Mouse (Mus musculus): ENCODE results near the gene H3f3a. TPM values are rescaled to one million over a fixed set of nuclear protein-coding genes. Genes with fewer than 3 reads are reported as not detected.

Gene H3f3a
- total and polyA plus RNA-seq, 3 experiments = 571 to 1,420 (median 715) TPM

DNA sequence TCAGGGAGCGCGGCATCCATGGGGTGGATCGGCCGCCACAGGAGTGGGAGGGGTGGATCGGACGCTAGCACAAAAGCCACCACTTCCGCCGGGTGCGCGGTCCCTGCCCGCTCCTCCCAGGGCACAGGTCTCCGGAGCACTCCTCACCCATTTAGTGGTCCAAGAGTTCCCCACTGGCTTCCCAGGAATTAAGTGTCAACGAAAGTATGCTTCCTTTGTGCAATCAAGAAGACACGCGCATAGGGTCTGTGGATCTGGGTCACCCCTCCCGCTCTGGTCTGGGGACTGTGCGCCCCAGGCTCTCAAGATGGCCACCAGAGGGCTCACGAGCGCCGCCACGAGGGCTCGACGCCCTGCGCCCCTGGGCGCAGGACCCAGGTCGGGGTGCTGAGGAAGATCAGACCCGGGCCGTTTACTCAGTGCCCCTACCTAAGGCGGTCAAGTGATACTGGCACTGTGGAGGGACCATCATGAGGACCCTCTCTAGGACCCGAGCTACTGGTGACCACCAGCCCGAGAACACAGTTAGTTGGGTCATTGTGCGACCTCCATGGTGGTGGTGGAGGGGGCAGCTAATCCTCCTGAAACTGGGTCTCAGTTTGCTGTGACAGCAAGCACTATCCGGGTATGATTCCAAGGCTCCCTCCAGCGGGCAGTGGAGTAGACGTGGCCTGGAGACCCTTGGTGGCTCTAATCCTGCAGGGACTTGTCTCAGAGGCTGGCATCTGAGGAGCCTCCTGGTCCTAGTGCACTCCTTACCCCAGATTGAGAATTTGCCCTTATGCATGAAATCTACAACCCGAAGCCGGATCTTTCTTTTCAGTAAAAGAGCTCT lies 45.2 kb downstream of the H3f3a start (continued):
- TF ChIP-seq NRF1 (IDR thresholded peaks at IDR 0.05; ENCODE audit: low read depth, low read length) (peak; percentile 49; the same call in 1 of the 2 replicates), POLR2A (IDR thresholded peaks at IDR 0.05; ENCODE audit: low read depth, low read length) (peak; percentile 73), CHD1 (IDR thresholded peaks at IDR 0.05; ENCODE audit: low read depth, low read length) (no peak), ETS1 (conservative IDR thresholded peaks at IDR 0.05; ENCODE audit: low read depth, low read length) (no peak), NELFE (IDR thresholded peaks at IDR 0.05; ENCODE audit: low read depth, low read length) (peak; percentile 61), CHD2 (IDR thresholded peaks at IDR 0.05; ENCODE audit: low read length) (no peak), MYC (IDR thresholded peaks at IDR 0.05; ENCODE audit: low read depth, low read length) (peak; percentile 37; the same call in 1 of the 2 replicates), TCF12 (IDR thresholded peaks at IDR 0.05; ENCODE audit: low read depth, low read length) (peak; percentile 29; the same call in 1 of the 2 replicates), BHLHE40 (IDR thresholded peaks at IDR 0.05; ENCODE audit: low read depth, low read length) (0 out of 2 replicates have a peak, but pooled peaks have one; percentile 4), ZC3H11A (IDR thresholded peaks at IDR 0.05; ENCODE audit: low read depth, low read length) (no peak), USF1 (IDR thresholded peaks at IDR 0.05; ENCODE audit: low read depth, low read length) (no peak), SIN3A (IDR thresholded peaks at IDR 0.05; ENCODE audit: low read length) (no peak; the same call in none of the 2 replicates), ZMIZ1 (IDR thresholded peaks at IDR 0.05; ENCODE audit: low read depth, low read length) (no peak; the same call in 1 of the 2 replicates), EP300 (IDR thresholded peaks at IDR 0.05; ENCODE audit: low read length) (no peak), PAX5 (IDR thresholded peaks at IDR 0.05; ENCODE audit: low read length) (no peak), TBP (conservative IDR thresholded peaks at IDR 0.05; ENCODE audit: low read depth, low read length) (no peak), E2F4 (IDR thresholded peaks at IDR 0.05; ENCODE audit: insufficient replicate concordance, low read depth, low read length) (no peak), JUN (IDR thresholded peaks at IDR 0.05; ENCODE audit: insufficient read depth, low read depth, low read length) (no peak)

DNA sequence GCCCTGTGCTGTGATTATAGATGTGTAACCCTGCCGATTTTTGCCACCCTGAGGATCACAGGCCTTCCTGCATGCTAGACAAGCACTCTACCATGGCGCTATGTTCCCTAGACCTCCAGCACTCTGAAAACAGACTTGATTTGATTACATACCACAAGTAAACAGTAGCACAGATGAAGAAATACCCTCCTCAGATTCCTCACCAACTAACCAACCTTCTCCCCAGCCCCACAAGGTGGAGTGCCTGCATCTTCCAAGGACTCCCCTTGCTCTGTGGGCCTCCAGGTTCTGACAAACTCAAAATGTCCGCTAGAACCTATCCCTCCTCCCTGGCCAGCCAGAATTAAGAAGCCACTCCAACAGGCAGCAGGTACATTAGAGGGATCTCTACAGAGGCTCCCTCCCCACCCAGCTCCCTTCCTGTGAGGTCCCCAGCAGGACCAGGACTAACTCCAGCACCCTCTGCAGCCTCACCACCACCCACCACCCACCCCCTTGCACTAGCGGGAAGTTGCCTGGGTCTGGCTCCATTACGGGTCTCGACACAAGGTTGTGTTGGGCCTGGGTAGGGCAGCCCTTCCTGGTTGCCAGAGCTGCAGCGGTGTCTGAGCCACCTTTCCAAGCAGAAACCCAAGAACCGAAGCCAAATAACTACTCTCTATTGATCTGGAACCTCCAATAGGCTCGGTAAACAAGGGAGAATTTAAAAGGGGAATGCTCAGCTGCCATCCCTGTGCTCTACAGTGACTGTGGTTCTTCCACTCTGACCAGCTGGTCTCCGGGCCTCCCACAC lies 46.0 kb downstream of the H3f3a start:
- Histone ChIP-seq H3K27ac (ENCODE audit: insufficient read depth, low read depth) (peak overlapping the region; percentile 25; the same call in 1 of the 2 replicates), H3K4me1 (ENCODE audit: control insufficient read depth in 1 of 2, insufficient read depth in 2 of 2) (peaks cover 17 to 33% of the 10 kb centered on the region in 2 experiments), H3K36me3 (replicated peaks in 1 of 2; ENCODE audit: control insufficient read depth in 1 of 2, insufficient read depth in 1 of 2, low read length in 1 of 2) (no peaks in the 10 kb centered on the region), H3K27me3 (replicated peaks) (peaks cover 4% of the 10 kb centered on the region), H3K9ac (ENCODE audit: insufficient read depth, low read depth) (peak overlapping the region; percentile 16), H3K9me3 (replicated peaks; ENCODE audit: low read length) (peaks cover 3% of the 10 kb centered on the region), H3K79me2 (replicated peaks; ENCODE audit: control insufficient read depth, extremely low read depth, insufficient read depth, poor library complexity, severe bottlenecking) (no peaks in the 10 kb centered on the region), H3K4me3 (replicated peaks in 1 of 3; ENCODE audit: low read depth in 2 of 3, low read length in 2 of 3, poor library complexity in 1 of 3) (peak overlapping the region; percentile 46 to 75 (median 53)), H3K4me2 (ENCODE audit: insufficient read depth, low read depth, poor library complexity, severe bottlenecking) (peak overlapping the region; percentile 35)
- dilution Hi-C loops (cut with MboI; ENCODE audit: extremely low pct_ligation_motif_present, extremely low pct_unique_long_range_greater_than_20kb, low sequenced_read_pairs) (no loop called here), in situ Hi-C loops (cut with MboI; ENCODE audit: low pct_ligation_motif_present, low pct_unique_long_range_greater_than_20kb, low sequenced_read_pairs) (loop anchor here (5.0 to 25.0 kb wide), 3 partner anchors 40 to 505 kb away; partner anchors contain the start of gene Psen2)
- peak; percentile 19; the same call in 1 of the 2 replicates for TF ChIP-seq MAX (IDR thresholded peaks at IDR 0.05; ENCODE audit: low read length)
- TF ChIP-seq RCOR1 (conservative IDR thresholded peaks at IDR 0.05; ENCODE audit: low read depth, low read length) = 0 out of 2 replicates have a peak, but pooled peaks have one; percentile 55
- TF ChIP-seq SIN3A (IDR thresholded peaks at IDR 0.05; ENCODE audit: low read length) = peak; percentile 27; the same call in 1 of the 2 replicates
- TF ChIP-seq RAD21 (IDR thresholded peaks at IDR 0.05; ENCODE audit: low read depth, low read length) = peak; percentile 10
- no peak for TF ChIP-seq BHLHE40 (IDR thresholded peaks at IDR 0.05; ENCODE audit: low read depth, low read length)
- TF ChIP-seq SMC3 (IDR thresholded peaks at IDR 0.05; ENCODE audit: low read depth, low read length) = no peak
- TF ChIP-seq TCF12 (IDR thresholded peaks at IDR 0.05; ENCODE audit: low read depth, low read length) = 0 out of 2 replicates have a peak, but pooled peaks have one; percentile 25
- no peak for TF ChIP-seq ZC3H11A (IDR thresholded peaks at IDR 0.05; ENCODE audit: low read depth, low read length)
- 0 out of 2 replicates have a peak, but pooled peaks have one; percentile 14 for TF ChIP-seq MEF2A (IDR thresholded peaks at IDR 0.05; ENCODE audit: borderline replicate concordance, low read depth, low read length)
- no peak for TF ChIP-seq PAX5 (IDR thresholded peaks at IDR 0.05; ENCODE audit: low read length)
- TF ChIP-seq CTCF (conservative IDR thresholded peaks at IDR 0.05 in 1 of 2, IDR thresholded peaks at IDR 0.05 in 1 of 2; ENCODE audit: low read depth in 2 of 2, low read length in 2 of 2) = peak in 1 of 2 experiments; percentile 27; a peak in 1 of 4 replicates
- 0 out of 2 replicates have a peak, but pooled peaks have one; percentile 11 for TF ChIP-seq IRF4 (IDR thresholded peaks at IDR 0.05; ENCODE audit: low read depth, low read length)
- no peak for TF ChIP-seq MYC (IDR thresholded peaks at IDR 0.05; ENCODE audit: low read depth, low read length)
- TF ChIP-seq ETS1 (conservative IDR thresholded peaks at IDR 0.05; ENCODE audit: low read depth, low read length) = 0 out of 2 replicates have a peak, but pooled peaks have one; percentile 11
- TF ChIP-seq ZMIZ1 (IDR thresholded peaks at IDR 0.05; ENCODE audit: low read depth, low read length) = peak; percentile 38; the same call in 1 of the 2 replicates
- TF ChIP-seq MXI1 (IDR thresholded peaks at IDR 0.05; ENCODE audit: low read depth, low read length) = peak; percentile 48; the same call in 1 of the 2 replicates
- peak; percentile 52; the same call in 1 of the 2 replicates for TF ChIP-seq CHD1 (IDR thresholded peaks at IDR 0.05; ENCODE audit: low read depth, low read length)
- peak; percentile 53; the same call in 1 of the 2 replicates for TF ChIP-seq MAZ (IDR thresholded peaks at IDR 0.05; ENCODE audit: low read depth, low read length)
- peak; percentile 17 for DNase-seq (ENCODE audit: extremely low read depth)

Data from CH12.LX (cell line).